Mouse (Mus musculus): ENCODE measurements around the gene Slpi. TPM values are rescaled to one million over a fixed set of nuclear protein-coding genes. Genes with fewer than 3 reads are reported as not detected.

The Slpi gene
- polyA plus RNA-seq, 1 experiment from 2014 or later, result not detected

- H3K27me3 ChIP-seq (ENCODE audit: low read depth, poor library complexity, severe bottlenecking), result no peaks in the 10 kb centered on the region
- H3K4me1 ChIP-seq, result no peaks in the 10 kb centered on the region
These were observed 76.3 kb downstream of the Slpi start for GRCm38 (mm10) chr2:164312599-164312998.

More at GRCm38 (mm10) chr2:164312599-164312998, 76.3 kb downstream of the Slpi start:
- Histone ChIP-seq H3K27ac (replicated peaks) (no peak overlapping the region), H3K9me3 (replicated peaks) (no peaks in the 10 kb centered on the region), H3K36me3 (no peaks in the 10 kb centered on the region), H3K4me3 (no peak overlapping the region)
- WGBS, result 89% methylated on average over 5 of the region's 5 CpGs
- no peak for DNase-seq (ENCODE audit: low spot score)

Small RNA genes lying within 50 kb of the gene (microRNA-seq; reads per million reads assigned to microRNA genes)
- not detected for gene Mir7678

Other genes starting within 250 kb of the Slpi start
- gene Kcns1, start 218.0 kb downstream of the Slpi start, polyA plus RNA-seq (2016; fragmentation: Nextera tagmentation; extraction: Ambion mirVana), result 0.06 TPM in 1 of 2 replicates, not detected in the other
- not detected in 2 replicates for gene Wfdc5, start 206.4 kb downstream of the Slpi start, polyA plus RNA-seq (2016; fragmentation: Nextera tagmentation; extraction: Ambion mirVana)
- not detected in 2 replicates for gene Wfdc12, start 198.5 kb downstream of the Slpi start, polyA plus RNA-seq (2016; fragmentation: Nextera tagmentation; extraction: Ambion mirVana)
- gene Wfdc15a, start 189.0 kb downstream of the Slpi start, polyA plus RNA-seq (2016; fragmentation: Nextera tagmentation; extraction: Ambion mirVana), result not detected in 2 replicates
- gene Wfdc15b, start 167.4 kb downstream of the Slpi start, polyA plus RNA-seq (2016; fragmentation: Nextera tagmentation; extraction: Ambion mirVana), result not detected in 2 replicates
- not detected in 2 replicates for gene Svs2, start 150.6 kb downstream of the Slpi start, polyA plus RNA-seq (2016; fragmentation: Nextera tagmentation; extraction: Ambion mirVana)
- gene Svs3b, start 132.5 kb downstream of the Slpi start, polyA plus RNA-seq (2016; fragmentation: Nextera tagmentation; extraction: Ambion mirVana), result not detected in 2 replicates
- not detected in 2 replicates for gene Svs4, start 110.6 kb downstream of the Slpi start, polyA plus RNA-seq (2016; fragmentation: Nextera tagmentation; extraction: Ambion mirVana)
- gene Svs3a, start 99.8 kb downstream of the Slpi start, polyA plus RNA-seq (2016; fragmentation: Nextera tagmentation; extraction: Ambion mirVana), result not detected in 2 replicates
- not detected in 2 replicates for gene Svs6, start 72.3 kb downstream of the Slpi start, polyA plus RNA-seq (2016; fragmentation: Nextera tagmentation; extraction: Ambion mirVana)
- gene Svs5, start 56.4 kb downstream of the Slpi start, polyA plus RNA-seq (2016; fragmentation: Nextera tagmentation; extraction: Ambion mirVana), result not detected in 2 replicates
- not detected in 2 replicates for gene Rbpjl, start 14.0 kb upstream of the Slpi start, polyA plus RNA-seq (2016; fragmentation: Nextera tagmentation; extraction: Ambion mirVana)
- 0.21 TPM in 1 of 2 replicates, not detected in the other for gene Matn4, start 16.1 kb upstream of the Slpi start, polyA plus RNA-seq (2016; fragmentation: Nextera tagmentation; extraction: Ambion mirVana)
- gene Sdc4, start 54.8 kb upstream of the Slpi start, polyA plus RNA-seq (2016; fragmentation: Nextera tagmentation; extraction: Ambion mirVana), result 16.1 and 17.4 TPM in 2 replicates
- 64.8 and 65.9 TPM in 2 replicates for gene Sys1, start 67.9 kb upstream of the Slpi start, polyA plus RNA-seq (2016; fragmentation: Nextera tagmentation; extraction: Ambion mirVana)
- 3.7 and 3.9 TPM in 2 replicates for gene Gm20458, start 71.9 kb upstream of the Slpi start, polyA plus RNA-seq (2016; fragmentation: Nextera tagmentation; extraction: Ambion mirVana)
- not detected in 2 replicates for gene Trp53tg5, start 84.6 kb upstream of the Slpi start, polyA plus RNA-seq (2016; fragmentation: Nextera tagmentation; extraction: Ambion mirVana)
- 3.0 and 3.2 TPM in 2 replicates for gene Dbndd2, start 97.0 kb upstream of the Slpi start, polyA plus RNA-seq (2016; fragmentation: Nextera tagmentation; extraction: Ambion mirVana)
- 40.1 and 44.7 TPM in 2 replicates for gene Pigt, start 108.4 kb upstream of the Slpi start, polyA plus RNA-seq (2016; fragmentation: Nextera tagmentation; extraction: Ambion mirVana)
- 23.1 and 28.3 TPM in 2 replicates for gene Wfdc2, start 173.3 kb upstream of the Slpi start, polyA plus RNA-seq (2016; fragmentation: Nextera tagmentation; extraction: Ambion mirVana)
- not detected in 2 replicates for gene Spint3, start 184.4 kb upstream of the Slpi start, polyA plus RNA-seq (2016; fragmentation: Nextera tagmentation; extraction: Ambion mirVana)
- gene Wfdc6a, start 196.4 kb upstream of the Slpi start, polyA plus RNA-seq (2016; fragmentation: Nextera tagmentation; extraction: Ambion mirVana), result not detected in 2 replicates
- not detected in 2 replicates for gene Eppin, start 204.5 kb upstream of the Slpi start, polyA plus RNA-seq (2016; fragmentation: Nextera tagmentation; extraction: Ambion mirVana)
- not detected in 2 replicates for gene Wfdc6b, start 224.4 kb upstream of the Slpi start, polyA plus RNA-seq (2016; fragmentation: Nextera tagmentation; extraction: Ambion mirVana)
- not detected in 2 replicates for gene Wfdc8, start 224.5 kb upstream of the Slpi start, polyA plus RNA-seq (2016; fragmentation: Nextera tagmentation; extraction: Ambion mirVana)
- not detected in 2 replicates for gene Wfdc16, start 249.7 kb upstream of the Slpi start, polyA plus RNA-seq (2016; fragmentation: Nextera tagmentation; extraction: Ambion mirVana)

Data from midbrain, embryonic 10.5 days (tissue).